Mouse (Mus musculus): Measurements from ENCODE around the gene Ddx46. TPM values are rescaled to one million over a fixed set of nuclear protein-coding genes. Genes with fewer than 3 reads are reported as not detected.
A peak's percentile ranks its signal among the peaks of the same experiment; 100 is the strongest.

Gene Ddx46
- total and polyA plus RNA-seq, 2 experiments from 2014 or later, result 18.7 to 19.9 TPM

DNA sequence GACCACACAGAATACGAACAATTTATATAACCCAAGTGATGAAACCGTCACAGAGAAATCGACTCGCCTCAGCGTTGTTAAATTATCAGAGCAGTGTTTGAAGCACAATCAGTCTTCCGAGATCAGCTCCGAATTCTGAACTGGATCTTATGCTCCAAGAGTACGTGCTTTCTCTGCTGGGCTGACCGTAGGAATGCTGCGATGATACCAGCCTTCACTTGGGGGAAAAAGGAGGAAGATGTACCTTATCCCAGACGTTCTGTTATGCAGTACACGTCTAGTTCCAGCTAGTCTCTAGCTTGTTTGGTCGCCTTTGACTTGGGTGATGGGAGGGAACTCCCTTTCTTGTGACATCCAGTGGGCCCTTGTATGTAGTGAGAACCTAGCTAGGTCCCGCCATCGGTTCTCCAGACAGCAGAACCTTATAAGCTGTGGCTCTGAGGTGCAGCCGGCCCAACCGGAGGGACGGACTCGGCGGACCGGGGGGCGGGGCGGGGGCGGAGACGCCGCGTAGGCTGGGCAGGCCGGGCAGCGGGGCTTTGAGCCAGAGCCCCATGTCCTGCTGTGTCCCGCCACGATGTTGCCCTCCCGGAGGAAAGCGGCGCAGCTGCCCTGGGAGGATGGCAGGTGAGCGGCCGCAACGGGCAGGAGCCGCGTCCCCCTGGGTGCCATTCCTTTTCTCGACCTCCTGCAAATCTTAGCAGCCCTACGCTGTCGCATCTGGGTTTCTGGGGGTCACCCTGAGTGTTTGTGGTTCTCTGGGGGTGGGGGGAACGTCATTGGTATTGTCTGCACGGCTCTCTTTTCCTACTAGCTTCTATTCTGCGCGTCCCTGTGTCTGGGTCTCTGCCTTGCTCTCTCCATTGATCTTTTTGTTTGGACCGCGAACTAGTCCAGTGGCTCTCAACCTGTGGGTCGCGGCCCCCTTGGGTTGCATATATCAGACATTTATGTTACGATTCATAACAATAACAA lies 35.0 kb upstream of the Ddx46 start, which contains the start of gene B4galt7:
TSS of gene B4galt7 (plus strand) at position 331 of the 975 bp plus-strand sequence.
- Histone ChIP-seq H3K36me3 (ENCODE audit: insufficient read depth, low read length) (peaks cover 24% of the 10 kb centered on the region), H3K27me3 (ENCODE audit: insufficient read depth, low read length) (no peaks in the 10 kb centered on the region), H3K4me3 (ENCODE audit: low read length) (peak within 1 kb of the TSS; percentile 94), H3K9ac (replicated peaks; ENCODE audit: low read length) (peak within 1 kb of the TSS; percentile 89), H3K4me2 (ENCODE audit: low read depth, low read length) (peak within 1 kb of the TSS; percentile 77), H3K9me3 (ENCODE audit: low read length) (no peaks in the 10 kb centered on the region), H3K4me1 (ENCODE audit: insufficient read depth, low read length) (peaks cover 12% of the 10 kb centered on the region; the same call in 1 of the 2 replicates), H3K27ac (peak within 1 kb of the TSS; percentile 84)
- 7% methylated on average over 51 of the region's 51 CpGs for WGBS
- peak; percentile 94 for ATAC-seq
- no peak for TF ChIP-seq CTCF (IDR thresholded peaks at IDR 0.05; ENCODE audit: low read depth)
- peak; percentile 87 for DNase-seq (ENCODE audit: low spot score)

- Histone ChIP-seq H3K4me2 (ENCODE audit: low read depth, low read length) (peak overlapping the region; percentile 77), H3K27me3 (ENCODE audit: insufficient read depth, low read length) (no peaks in the 10 kb centered on the region), H3K4me3 (ENCODE audit: low read length) (peak overlapping the region; percentile 94), H3K4me1 (ENCODE audit: insufficient read depth, low read length) (peaks cover 12% of the 10 kb centered on the region; the same call in 1 of the 2 replicates), H3K9me3 (ENCODE audit: low read length) (no peaks in the 10 kb centered on the region), H3K27ac (peak overlapping the region; percentile 84), H3K9ac (replicated peaks; ENCODE audit: low read length) (peak overlapping the region; percentile 89), H3K36me3 (ENCODE audit: insufficient read depth, low read length) (peaks cover 19% of the 10 kb centered on the region)
- peak; percentile 27 for DNase-seq (ENCODE audit: low spot score)
- whole genome bisulfite sequencing, result 16% methylated on average over 9 of the region's 9 CpGs
- TF ChIP-seq CTCF (IDR thresholded peaks at IDR 0.05; ENCODE audit: low read depth), result no peak
- ATAC-seq, result peak; percentile 39; the same call in 1 of the 2 replicates
These were observed 34.2 kb upstream of the Ddx46 start for GRCm38 (mm10) chr13:55600657-55601056.

- no peak overlapping the region for H3K9ac ChIP-seq (replicated peaks; ENCODE audit: low read length)
- no peaks in the 10 kb centered on the region for H3K27me3 ChIP-seq (ENCODE audit: insufficient read depth, low read length)
- H3K9me3 ChIP-seq (ENCODE audit: low read length), result no peaks in the 10 kb centered on the region
- peaks cover 12% of the 10 kb centered on the region; the same call in 1 of the 2 replicates for H3K4me1 ChIP-seq (ENCODE audit: insufficient read depth, low read length)
- TF ChIP-seq CTCF (IDR thresholded peaks at IDR 0.05; ENCODE audit: low read depth), result peak; percentile 96
- WGBS, result 1% methylated on average over 3 of the region's 3 CpGs
- DNase-seq (ENCODE audit: low spot score) (peak; percentile 84), ATAC-seq (no peak)
- H3K27ac ChIP-seq, result no peak overlapping the region
- peaks cover 14% of the 10 kb centered on the region for H3K36me3 ChIP-seq (ENCODE audit: insufficient read depth, low read length)
- H3K4me3 ChIP-seq (ENCODE audit: low read length), result no peak overlapping the region
- 0 out of 2 replicates have a peak overlapping the region, but pooled peaks have one; percentile 77 for H3K4me2 ChIP-seq (ENCODE audit: low read depth, low read length)
These were observed 33.2 kb upstream of the Ddx46 start for GRCm38 (mm10) chr13:55601611-55602010.

- no peak for TF ChIP-seq CTCF (IDR thresholded peaks at IDR 0.05; ENCODE audit: low read depth)
- no peaks in the 10 kb centered on the region for H3K9me3 ChIP-seq (ENCODE audit: low read length)
- H3K27me3 ChIP-seq (ENCODE audit: insufficient read depth, low read length), result no peaks in the 10 kb centered on the region
- ATAC-seq (no peak), DNase-seq (ENCODE audit: low spot score) (no peak)
- H3K27ac ChIP-seq, result no peak overlapping the region
- H3K4me1 ChIP-seq (ENCODE audit: insufficient read depth, low read length), result 0 out of 2 replicates have a peak, but pooled peaks cover 7% of the 10 kb centered on the region
- WGBS, result 91% methylated on average over 3 of the region's 3 CpGs
- H3K9ac ChIP-seq (replicated peaks; ENCODE audit: low read length), result no peak overlapping the region
- no peak overlapping the region for H3K4me3 ChIP-seq (ENCODE audit: low read length)
- H3K4me2 ChIP-seq (ENCODE audit: low read depth, low read length), result no peak overlapping the region
- H3K36me3 ChIP-seq (ENCODE audit: insufficient read depth, low read length), result peaks cover 13% of the 10 kb centered on the region; the same call in 1 of the 2 replicates
These were observed 30.2 kb upstream of the Ddx46 start for GRCm38 (mm10) chr13:55604606-55605005.

DNA sequence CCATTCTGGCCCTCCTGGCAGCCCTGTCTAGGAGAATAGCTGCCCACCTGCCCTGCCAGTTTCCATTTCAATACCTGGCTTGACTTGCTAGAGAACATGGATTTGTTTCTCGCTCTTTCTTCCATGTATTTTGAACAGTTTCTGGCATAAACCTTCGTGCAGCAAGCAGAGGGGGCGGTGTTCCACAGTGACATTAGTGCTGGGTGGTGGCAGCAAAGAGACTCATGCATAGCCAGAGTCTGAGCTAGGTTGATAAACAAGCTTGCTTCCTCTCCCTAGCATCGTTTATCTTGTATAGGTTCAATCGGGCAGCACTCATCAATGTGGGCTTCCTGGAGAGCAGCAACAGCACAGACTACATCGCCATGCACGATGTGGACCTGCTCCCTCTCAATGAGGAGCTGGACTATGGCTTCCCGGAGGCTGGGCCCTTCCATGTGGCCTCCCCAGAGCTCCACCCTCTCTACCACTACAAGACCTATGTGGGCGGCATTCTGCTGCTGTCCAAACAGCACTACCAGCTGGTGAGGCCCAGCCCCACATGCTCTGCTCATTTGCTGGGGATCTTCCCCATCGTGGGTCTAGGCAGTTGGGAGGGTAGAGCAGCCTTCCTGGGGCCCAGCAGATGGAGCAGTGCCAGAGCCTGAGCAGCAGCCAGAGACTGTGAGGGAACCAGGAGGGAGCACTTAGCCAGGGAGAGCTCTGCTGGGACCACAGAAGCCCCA lies 27.8 kb upstream of the Ddx46 start:
- H3K36me3 ChIP-seq (ENCODE audit: insufficient read depth, low read length), result peaks cover 20% of the 10 kb centered on the region; the same call in 1 of the 2 replicates

GRCm38 (mm10) chr13:55607624-55608006 lies 27.2 kb upstream of the Ddx46 start:
- Histone ChIP-seq H3K36me3 (ENCODE audit: insufficient read depth, low read length) (peaks cover 20% of the 10 kb centered on the region; the same call in 1 of the 2 replicates), H3K9me3 (ENCODE audit: low read length) (no peaks in the 10 kb centered on the region), H3K4me2 (ENCODE audit: low read depth, low read length) (no peak overlapping the region), H3K9ac (replicated peaks; ENCODE audit: low read length) (no peak overlapping the region), H3K4me1 (ENCODE audit: insufficient read depth, low read length) (no peaks in the 10 kb centered on the region), H3K27ac (no peak overlapping the region), H3K27me3 (ENCODE audit: insufficient read depth, low read length) (no peaks in the 10 kb centered on the region), H3K4me3 (ENCODE audit: low read length) (no peak overlapping the region)
- DNase-seq (ENCODE audit: low spot score), result no peak
- ATAC-seq, result no peak
- WGBS, result 95% methylated on average over 2 of the region's 2 CpGs
- no peak for TF ChIP-seq CTCF (IDR thresholded peaks at IDR 0.05; ENCODE audit: low read depth)

More for the DNA sequence above, 27.8 kb upstream of the Ddx46 start:
- DNase-seq (ENCODE audit: low spot score), result no peak
- no peak overlapping the region for H3K27ac ChIP-seq
- no peaks in the 10 kb centered on the region for H3K9me3 ChIP-seq (ENCODE audit: low read length)
- WGBS, result 82% methylated on average over 10 of the region's 10 CpGs
- no peak overlapping the region for H3K9ac ChIP-seq (replicated peaks; ENCODE audit: low read length)
- no peaks in the 10 kb centered on the region for H3K4me1 ChIP-seq (ENCODE audit: insufficient read depth, low read length)
- no peak for ATAC-seq
- no peak for TF ChIP-seq CTCF (IDR thresholded peaks at IDR 0.05; ENCODE audit: low read depth)
- no peak overlapping the region for H3K4me3 ChIP-seq (ENCODE audit: low read length)
- H3K4me2 ChIP-seq (ENCODE audit: low read depth, low read length), result no peak overlapping the region
- no peaks in the 10 kb centered on the region for H3K27me3 ChIP-seq (ENCODE audit: insufficient read depth, low read length)
